Mouse (Mus musculus) liver, embryonic 14.5 days (tissue): ENCODE measurements around the gene Bmp8b. TPM values are rescaled to one million over a fixed set of nuclear protein-coding genes. Genes with fewer than 3 reads are reported as not detected.
"Not testable (repeated sequence)": the region's sequence is repeated elsewhere in the genome, so short reads cannot be mapped to it uniquely, and the experiment has no call there.

Source experiments
- ATAC-seq: fragments of 200-750 bp; cut with Nextera tagmentation; 2 replicates; pipeline ENCODE4 v1.8.0; 2017; ENCODE audit warnings: moderate number of reproducible peaks, mild to moderate bottlenecking, moderate library complexity; ENCODE audit not compliant: insufficient read depth
- DNase-seq, 3 experiments: peaks; one replicate each; pipeline ENCODE4 v3.0.0-alpha.2; 2012 to 2013; ENCODE audit warnings: low read depth in 3 of 3, low spot score in 3 of 3
- H3K27ac ChIP-seq: fragments of 300-500 bp; sonication (generic); 2 replicates; pipeline ENCODE4 v1.5.1; 2014; ENCODE audit warnings: moderate library complexity, mild to moderate bottlenecking, control low read depth, inconsistent platforms
- H3K27me3 ChIP-seq: fragments of 300-500 bp; sonication (generic); 2 replicates; pipeline ENCODE4 v1.6.1; 2014; ENCODE audit warnings: mild to moderate bottlenecking, low read length, moderate library complexity; ENCODE audit not compliant: control insufficient read depth, insufficient read depth
- H3K36me3 ChIP-seq: fragments of 300-500 bp; sonication (generic); replicated peaks from 2 replicates; pipeline ENCODE4 v1.6.1; 2014; ENCODE audit warnings: low read depth; ENCODE audit not compliant: control insufficient read depth, insufficient read depth
- H3K4me1 ChIP-seq, 2 experiments: fragments of 200-500 bp in 1 of 2; fragments of 300-500 bp in 1 of 2; sonication (generic) in 1 of 2; replicated peaks; 2 replicates each; pipeline ENCODE4 v1.6.1; 2012 to 2014; ENCODE audit warnings: antibody characterized with exemption in 1 of 2, inconsistent platforms in 1 of 2, low read length in 1 of 2; ENCODE audit not compliant: control insufficient read depth in 2 of 2, insufficient read depth in 2 of 2
- H3K4me2 ChIP-seq: fragments of 300-500 bp; sonication (generic); 2 replicates; pipeline ENCODE4 v1.6.1; 2014; ENCODE audit warnings: low read depth, mild to moderate bottlenecking, control low read depth, moderate library complexity
- H3K4me3 ChIP-seq, 2 experiments: fragments of 200-500 bp in 1 of 2; fragments of 300-500 bp in 1 of 2; sonication (generic) in 1 of 2; 2 replicates each; pipeline ENCODE4 v1.5.1; 2012 to 2014; ENCODE audit warnings: low read depth in 2 of 2, low read length in 2 of 2, mild to moderate bottlenecking in 2 of 2, control low read depth in 1 of 2, inconsistent platforms in 1 of 2, moderate library complexity in 1 of 2; ENCODE audit not compliant: insufficient read depth in 1 of 2
- H3K9ac ChIP-seq: fragments of 300-500 bp; sonication (generic); replicated peaks from 2 replicates; pipeline ENCODE4 v1.6.1; 2014; ENCODE audit warnings: mild to moderate bottlenecking, control low read depth, moderate library complexity
- H3K9me3 ChIP-seq: fragments of 300-500 bp; sonication (generic); 2 replicates; pipeline ENCODE4 v1.6.1; 2016; ENCODE audit warnings: low read length, mixed read lengths; ENCODE audit not compliant: control insufficient read depth
- CTCF ChIP-seq: IDR thresholded peaks from 2 replicates; pipeline ENCODE4 v1.5.1; 2016; ENCODE audit warnings: antibody characterized with exemption, low read depth, control low read depth
- EP300 ChIP-seq: IDR thresholded peaks from 2 replicates; pipeline ENCODE4 v1.6.1; 2016; ENCODE audit warnings: antibody characterized with exemption, low read depth
- WGBS: fragments of 180-500 bp; shearing (Covaris S2); extraction: QIAGEN DNeasy Blood & Tissue Kit; methylation state at CpG from one replicate; pipeline ENCODE4 v1.1.7; 2014; ENCODE audit not compliant: insufficient replicate concordance; 5-methylcytosine and 5-hydroxymethylcytosine counted together
- polyA plus RNA-seq, 2 experiments: library from polyadenylated mRNA; depleted of rRNA in 1 of 2; stranded (reverse) in 1 of 2; unstranded in 1 of 2; fragments of >200 nt; fragmentation: Nextera tagmentation in 1 of 2; extraction: Ambion mirVana in 1 of 2; gene quantifications; 2 replicates each; pipeline versions ENCODE4 v1.2.1 to v1.2.3; 2012 to 2014

Bmp8b gene
- polyA plus RNA-seq, 2 experiments, result 0.22 to 0.24 TPM

GRCm38 (mm10) chr4:123155004-123155403 lies 50.0 kb downstream of the Bmp8b start:
- Histone ChIP-seq H3K9ac (no peak overlapping the region), H3K4me1 (no peaks in the 10 kb centered on the region), H3K36me3 (no peaks in the 10 kb centered on the region), H3K9me3 (no peaks in the 10 kb centered on the region), H3K27ac (no peak overlapping the region), H3K27me3 (no peaks in the 10 kb centered on the region), H3K4me2 (no peak overlapping the region), H3K4me3 (no peak overlapping the region)
- TF ChIP-seq EP300 (no peak), CTCF (peak; percentile 43; the same call in 1 of the 2 replicates)
- DNase-seq, result peak in 1 of 3 experiments; percentile 16
- WGBS, result 14% methylated on average over 4 of the region's 4 CpGs
- no peak for ATAC-seq

- Histone ChIP-seq H3K9me3 (no peaks in the 10 kb centered on the region), H3K4me3 (no peak overlapping the region), H3K36me3 (no peaks in the 10 kb centered on the region), H3K27me3 (no peaks in the 10 kb centered on the region), H3K27ac (no peak overlapping the region), H3K4me1 (no peaks in the 10 kb centered on the region), H3K9ac (no peak overlapping the region), H3K4me2 (no peak overlapping the region)
- no peak for ATAC-seq
- no peak for TF ChIP-seq EP300
- no peak for TF ChIP-seq CTCF
- no peak for DNase-seq
- WGBS, result 44% methylated on average over 2 of the region's 2 CpGs
Observed at GRCm38 (mm10) chr4:123155427-123155826, 50.5 kb downstream of the Bmp8b start.

- no peak overlapping the region for H3K4me3 ChIP-seq
- H3K27me3 ChIP-seq, result no peaks in the 10 kb centered on the region
- ATAC-seq, result no peak
- H3K36me3 ChIP-seq, result no peaks in the 10 kb centered on the region
- DNase-seq, result no peak
- H3K4me1 ChIP-seq, result no peaks in the 10 kb centered on the region
- H3K9me3 ChIP-seq, result no peaks in the 10 kb centered on the region
- H3K9ac ChIP-seq, result no peak overlapping the region
- TF ChIP-seq CTCF (no peak), EP300 (no peak)
- no peak overlapping the region for H3K4me2 ChIP-seq
- no peak overlapping the region for H3K27ac ChIP-seq
Observed at GRCm38 (mm10) chr4:123155840-123156239, 50.9 kb downstream of the Bmp8b start.

- WGBS, result 45% methylated on average over 6 of the region's 6 CpGs
- Histone ChIP-seq H3K4me2 (no peak overlapping the region), H3K4me1 (peaks cover 0 to 5% of the 10 kb centered on the region in 2 experiments; a peak in 2 of 4 replicates), H3K27ac (no peak overlapping the region), H3K36me3 (no peaks in the 10 kb centered on the region), H3K9me3 (no peaks in the 10 kb centered on the region), H3K27me3 (no peaks in the 10 kb centered on the region), H3K4me3 (no peak overlapping the region), H3K9ac (no peak overlapping the region)
- TF ChIP-seq CTCF, result no peak
- TF ChIP-seq EP300, result no peak
- ATAC-seq (no peak), DNase-seq (no peak)
Observed at GRCm38 (mm10) chr4:123160571-123160970, 55.6 kb downstream of the Bmp8b start.

- not testable (repeated sequence) for H3K4me3 ChIP-seq, H3K4me1 ChIP-seq, H3K27ac ChIP-seq, H3K9me3 ChIP-seq, ATAC-seq, H3K9ac ChIP-seq, H3K27me3 ChIP-seq, DNase-seq, H3K36me3 ChIP-seq, H3K4me2 ChIP-seq
- 53% methylated on average over 3 of the region's 3 CpGs for WGBS
Observed at GRCm38 (mm10) chr4:123161251-123161650, 56.3 kb downstream of the Bmp8b start.
